Mouse (Mus musculus): ENCODE results near the gene Wwc2. TPM values are rescaled to one million over a fixed set of nuclear protein-coding genes. Genes with fewer than 3 reads are reported as not detected.

The Wwc2 gene
- polyA plus RNA-seq, 1 experiment from 2014 or later: 6.6 TPM

- Histone ChIP-seq H3K4me1 (ENCODE audit: control insufficient read depth, insufficient read depth, low read length) (no peaks in the 10 kb centered on the region), H3K4me2 (ENCODE audit: low read length) (no peak overlapping the region), H3K9me3 (ENCODE audit: control insufficient read depth, low read length) (no peaks in the 10 kb centered on the region), H3K4me3 (replicated peaks; ENCODE audit: low read depth, low read length) (no peak overlapping the region), H3K36me3 (ENCODE audit: control insufficient read depth, insufficient read depth, low read length) (peaks cover 9% of the 10 kb centered on the region; the same call in 1 of the 2 replicates), H3K27ac (replicated peaks; ENCODE audit: low read depth, low read length) (no peak overlapping the region), H3K9ac (replicated peaks; ENCODE audit: low read length) (no peak overlapping the region), H3K27me3 (ENCODE audit: control insufficient read depth, insufficient read depth, low read length) (no peaks in the 10 kb centered on the region)
- ATAC-seq (ENCODE audit: low FRiP score, low TSS enrichment) (no peak), DNase-seq (no peak)
- 86% methylated on average over 5 of the region's 5 CpGs for WGBS
Measured at GRCm38 (mm10) chr8:47852737-47853136, 138.0 kb downstream of the Wwc2 start.

GRCm38 (mm10) chr8:47851824-47852502, 138.8 kb downstream of the Wwc2 start:
- peaks cover 15% of the 10 kb centered on the region; the same call in 1 of the 2 replicates for H3K36me3 ChIP-seq (ENCODE audit: control insufficient read depth, insufficient read depth, low read length)
- no peaks in the 10 kb centered on the region for H3K4me1 ChIP-seq (ENCODE audit: control insufficient read depth, insufficient read depth, low read length)
- H3K27me3 ChIP-seq (ENCODE audit: control insufficient read depth, insufficient read depth, low read length): no peaks in the 10 kb centered on the region
- ATAC-seq (ENCODE audit: low FRiP score, low TSS enrichment) (no peak), DNase-seq (no peak)
- H3K4me3 ChIP-seq (replicated peaks; ENCODE audit: low read depth, low read length): no peak overlapping the region
- H3K4me2 ChIP-seq (ENCODE audit: low read length): no peak overlapping the region
- H3K9ac ChIP-seq (replicated peaks; ENCODE audit: low read length): no peak overlapping the region
- no peaks in the 10 kb centered on the region for H3K9me3 ChIP-seq (ENCODE audit: control insufficient read depth, low read length)
- no peak overlapping the region for H3K27ac ChIP-seq (replicated peaks; ENCODE audit: low read depth, low read length)
- 82% methylated on average over 12 of the region's 12 CpGs for WGBS

DNA sequence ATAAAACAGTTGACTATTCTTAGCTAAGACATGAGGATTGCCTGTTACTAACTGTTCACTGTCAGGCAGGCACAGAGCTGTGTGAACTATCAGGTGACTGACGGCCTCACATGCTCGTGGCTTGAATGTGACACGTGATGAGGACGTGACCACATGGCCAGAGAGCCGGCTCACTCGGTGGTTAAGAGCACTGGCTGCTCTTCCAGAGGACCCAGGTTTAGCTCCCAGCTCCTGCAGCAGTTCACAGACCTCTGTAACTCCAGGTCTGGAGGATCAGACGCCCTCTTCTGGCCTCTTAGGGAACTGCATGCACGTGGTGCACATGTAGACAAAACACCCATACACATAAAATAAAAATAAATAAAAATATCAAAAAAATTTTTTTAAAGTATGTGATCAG, 140.9 kb downstream of the Wwc2 start:
- Histone ChIP-seq H3K27ac (replicated peaks; ENCODE audit: low read depth, low read length) (no peak overlapping the region), H3K36me3 (ENCODE audit: control insufficient read depth, insufficient read depth, low read length) (peaks cover 12% of the 10 kb centered on the region; the same call in 1 of the 2 replicates), H3K4me2 (ENCODE audit: low read length) (no peak overlapping the region), H3K27me3 (ENCODE audit: control insufficient read depth, insufficient read depth, low read length) (no peaks in the 10 kb centered on the region), H3K4me3 (replicated peaks; ENCODE audit: low read depth, low read length) (no peak overlapping the region), H3K9ac (replicated peaks; ENCODE audit: low read length) (no peak overlapping the region), H3K4me1 (ENCODE audit: control insufficient read depth, insufficient read depth, low read length) (no peaks in the 10 kb centered on the region), H3K9me3 (ENCODE audit: control insufficient read depth, low read length) (no peaks in the 10 kb centered on the region)
- no peak for ATAC-seq (ENCODE audit: low FRiP score, low TSS enrichment)
- DNase-seq: no peak
- WGBS: 84% methylated on average over 8 of the region's 8 CpGs

GRCm38 (mm10) chr8:47847931-47848330, 142.8 kb downstream of the Wwc2 start:
- no peaks in the 10 kb centered on the region for H3K9me3 ChIP-seq (ENCODE audit: control insufficient read depth, low read length)
- H3K27ac ChIP-seq (replicated peaks; ENCODE audit: low read depth, low read length): no peak overlapping the region
- DNase-seq (no peak), ATAC-seq (ENCODE audit: low FRiP score, low TSS enrichment) (no peak)
- no peaks in the 10 kb centered on the region for H3K27me3 ChIP-seq (ENCODE audit: control insufficient read depth, insufficient read depth, low read length)
- no peaks in the 10 kb centered on the region for H3K4me1 ChIP-seq (ENCODE audit: control insufficient read depth, insufficient read depth, low read length)
- H3K36me3 ChIP-seq (ENCODE audit: control insufficient read depth, insufficient read depth, low read length): peaks cover 12% of the 10 kb centered on the region; the same call in 1 of the 2 replicates
- H3K4me2 ChIP-seq (ENCODE audit: low read length): no peak overlapping the region
- WGBS: 97% methylated on average over 6 of the region's 6 CpGs
- H3K4me3 ChIP-seq (replicated peaks; ENCODE audit: low read depth, low read length): no peak overlapping the region
- no peak overlapping the region for H3K9ac ChIP-seq (replicated peaks; ENCODE audit: low read length)

- H3K4me1 ChIP-seq (ENCODE audit: control insufficient read depth, insufficient read depth, low read length): no peaks in the 10 kb centered on the region
- no peak overlapping the region for H3K9ac ChIP-seq (replicated peaks; ENCODE audit: low read length)
- H3K27ac ChIP-seq (replicated peaks; ENCODE audit: low read depth, low read length): no peak overlapping the region
- H3K9me3 ChIP-seq (ENCODE audit: control insufficient read depth, low read length): no peaks in the 10 kb centered on the region
- no peaks in the 10 kb centered on the region for H3K27me3 ChIP-seq (ENCODE audit: control insufficient read depth, insufficient read depth, low read length)
- peaks cover 15% of the 10 kb centered on the region for H3K36me3 ChIP-seq (ENCODE audit: control insufficient read depth, insufficient read depth, low read length)
- no peak overlapping the region for H3K4me3 ChIP-seq (replicated peaks; ENCODE audit: low read depth, low read length)
- no peak overlapping the region for H3K4me2 ChIP-seq (ENCODE audit: low read length)
- WGBS: 96% methylated on average over 14 of the region's 14 CpGs
- ATAC-seq (ENCODE audit: low FRiP score, low TSS enrichment) (no peak), DNase-seq (no peak)
Measured at GRCm38 (mm10) chr8:47847161-47847560, 143.6 kb downstream of the Wwc2 start.

DNA sequence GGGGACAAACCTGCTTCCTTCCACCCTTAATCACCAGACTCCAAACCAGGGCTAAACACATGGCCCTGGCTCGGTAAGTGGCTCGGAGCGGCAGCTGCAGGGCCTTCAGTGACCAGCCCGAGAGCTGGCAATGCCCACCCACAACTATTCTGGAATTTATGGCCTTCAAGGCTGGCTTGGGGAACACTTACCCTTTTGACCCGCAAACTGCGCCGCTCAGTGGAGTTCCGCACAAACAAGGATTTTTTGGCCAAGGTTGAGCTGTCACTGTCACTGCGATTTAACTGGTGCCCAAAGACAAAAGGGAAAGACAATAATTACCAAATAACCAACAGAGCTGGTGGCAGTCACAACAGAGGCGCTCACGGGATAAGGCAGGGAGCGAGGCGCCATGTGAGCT, 144.8 kb downstream of the Wwc2 start:
- WGBS: 73% methylated on average over 13 of the region's 13 CpGs
- Histone ChIP-seq H3K9ac (replicated peaks; ENCODE audit: low read length) (no peak overlapping the region), H3K27me3 (ENCODE audit: control insufficient read depth, insufficient read depth, low read length) (no peaks in the 10 kb centered on the region), H3K9me3 (ENCODE audit: control insufficient read depth, low read length) (no peaks in the 10 kb centered on the region), H3K36me3 (ENCODE audit: control insufficient read depth, insufficient read depth, low read length) (peaks cover 15% of the 10 kb centered on the region), H3K4me3 (replicated peaks; ENCODE audit: low read depth, low read length) (no peak overlapping the region), H3K4me1 (ENCODE audit: control insufficient read depth, insufficient read depth, low read length) (no peaks in the 10 kb centered on the region), H3K4me2 (ENCODE audit: low read length) (no peak overlapping the region), H3K27ac (replicated peaks; ENCODE audit: low read depth, low read length) (no peak overlapping the region)
- ATAC-seq (ENCODE audit: low FRiP score, low TSS enrichment) (no peak), DNase-seq (no peak)

DNA sequence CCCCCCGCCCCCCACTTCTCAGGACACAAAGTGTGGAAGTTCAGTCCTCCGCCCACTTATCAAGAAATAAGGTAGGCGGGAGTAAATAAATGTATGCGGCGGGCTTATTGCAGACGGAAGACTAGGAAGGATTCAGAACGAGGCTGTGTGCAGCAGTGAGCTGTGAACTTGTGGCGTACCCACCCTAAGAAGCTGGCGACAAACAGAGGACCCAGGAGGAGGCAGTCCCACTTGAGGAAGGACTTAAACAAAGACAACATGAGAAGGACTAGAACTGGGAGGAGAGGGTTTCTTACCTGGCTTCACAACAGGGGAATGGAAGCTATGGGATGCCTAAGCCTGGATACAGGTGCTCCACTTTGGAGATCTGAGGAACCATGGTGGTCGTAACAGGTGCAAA, 147.1 kb downstream of the Wwc2 start:
- peaks cover 18% of the 10 kb centered on the region for H3K36me3 ChIP-seq (ENCODE audit: control insufficient read depth, insufficient read depth, low read length)
- DNase-seq (no peak), ATAC-seq (ENCODE audit: low FRiP score, low TSS enrichment) (no peak)

DNA sequence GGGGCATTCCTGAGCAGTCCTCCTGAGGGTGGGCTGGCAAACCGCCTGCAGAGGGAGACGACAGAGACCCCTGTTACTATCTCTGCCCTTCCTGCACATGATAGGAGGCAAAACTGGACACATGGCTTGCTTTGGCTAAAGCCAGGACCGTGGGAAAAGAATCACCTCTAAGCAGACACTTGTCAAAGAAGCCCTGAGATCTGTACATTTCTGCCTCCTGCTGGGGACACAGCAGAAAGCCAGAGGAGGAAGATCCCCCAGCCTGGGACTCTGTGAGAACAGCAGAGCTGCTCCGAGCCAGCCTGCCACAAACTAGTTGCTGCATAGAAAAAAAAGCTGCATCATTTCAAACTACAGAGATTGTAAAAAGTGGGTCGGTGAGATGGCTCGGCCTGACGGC, 147.7 kb downstream of the Wwc2 start:
- no peak overlapping the region for H3K9ac ChIP-seq (replicated peaks; ENCODE audit: low read length)
- WGBS: 84% methylated on average over 7 of the region's 7 CpGs
- ATAC-seq (ENCODE audit: low FRiP score, low TSS enrichment) (no peak), DNase-seq (no peak)
- H3K27me3 ChIP-seq (ENCODE audit: control insufficient read depth, insufficient read depth, low read length): no peaks in the 10 kb centered on the region
- no peak overlapping the region for H3K4me2 ChIP-seq (ENCODE audit: low read length)
- H3K4me1 ChIP-seq (ENCODE audit: control insufficient read depth, insufficient read depth, low read length): no peaks in the 10 kb centered on the region
- peaks cover 17% of the 10 kb centered on the region for H3K36me3 ChIP-seq (ENCODE audit: control insufficient read depth, insufficient read depth, low read length)
- no peak overlapping the region for H3K27ac ChIP-seq (replicated peaks; ENCODE audit: low read depth, low read length)
- H3K9me3 ChIP-seq (ENCODE audit: control insufficient read depth, low read length): no peaks in the 10 kb centered on the region
- H3K4me3 ChIP-seq (replicated peaks; ENCODE audit: low read depth, low read length): no peak overlapping the region

More for the DNA sequence above, 147.1 kb downstream of the Wwc2 start:
- no peaks in the 10 kb centered on the region for H3K9me3 ChIP-seq (ENCODE audit: control insufficient read depth, low read length)
- no peaks in the 10 kb centered on the region for H3K27me3 ChIP-seq (ENCODE audit: control insufficient read depth, insufficient read depth, low read length)
- H3K9ac ChIP-seq (replicated peaks; ENCODE audit: low read length): no peak overlapping the region
- H3K4me3 ChIP-seq (replicated peaks; ENCODE audit: low read depth, low read length): no peak overlapping the region
- 95% methylated on average over 10 of the region's 10 CpGs for WGBS
- no peak overlapping the region for H3K27ac ChIP-seq (replicated peaks; ENCODE audit: low read depth, low read length)
- no peak overlapping the region for H3K4me2 ChIP-seq (ENCODE audit: low read length)
- no peaks in the 10 kb centered on the region for H3K4me1 ChIP-seq (ENCODE audit: control insufficient read depth, insufficient read depth, low read length)

DNA sequence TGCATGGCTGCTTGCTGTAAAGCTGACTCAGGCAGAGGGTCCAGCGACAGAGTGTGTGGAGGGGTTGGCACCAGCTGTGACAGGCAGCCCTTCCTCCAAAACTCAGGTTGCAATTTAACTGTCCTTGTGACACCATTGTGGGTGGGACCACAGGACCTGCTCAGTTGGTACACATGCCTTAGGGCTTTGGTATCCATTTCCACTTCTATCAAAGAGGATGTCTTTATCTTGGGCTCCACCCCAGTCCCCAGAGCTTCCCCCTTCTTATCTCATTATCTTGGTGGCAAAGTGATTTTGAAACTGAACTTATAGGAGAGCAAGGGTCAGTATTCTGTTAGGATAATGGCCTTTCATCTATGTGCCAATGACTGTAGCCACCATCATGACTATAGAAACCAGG, 156.8 kb downstream of the Wwc2 start:
- DNase-seq: no peak
- no peak overlapping the region for H3K9ac ChIP-seq (replicated peaks; ENCODE audit: low read length)
- H3K9me3 ChIP-seq (ENCODE audit: control insufficient read depth, low read length): no peaks in the 10 kb centered on the region
- no peak overlapping the region for H3K4me2 ChIP-seq (ENCODE audit: low read length)
- no peaks in the 10 kb centered on the region for H3K36me3 ChIP-seq (ENCODE audit: control insufficient read depth, insufficient read depth, low read length)
- H3K27me3 ChIP-seq (ENCODE audit: control insufficient read depth, insufficient read depth, low read length): no peaks in the 10 kb centered on the region
- H3K4me3 ChIP-seq (replicated peaks; ENCODE audit: low read depth, low read length): no peak overlapping the region
- no peaks in the 10 kb centered on the region for H3K4me1 ChIP-seq (ENCODE audit: control insufficient read depth, insufficient read depth, low read length)
- 91% methylated on average over 1 of the region's 1 CpGs for WGBS
- no peak overlapping the region for H3K27ac ChIP-seq (replicated peaks; ENCODE audit: low read depth, low read length)
- ATAC-seq (ENCODE audit: low FRiP score, low TSS enrichment): no peak

Data from midbrain, embryonic 14.5 days (tissue).